Mouse (Mus musculus): ENCODE measurements around the gene Capn2. TPM values are rescaled to one million over a fixed set of nuclear protein-coding genes. Genes with fewer than 3 reads are reported as not detected.
A peak's percentile ranks its signal among the peaks of the same experiment; 100 is the strongest.

Capn2 gene
- total RNA-seq, 2 experiments from 2014 or later, result 58.7 to 79.0 TPM

DNA sequence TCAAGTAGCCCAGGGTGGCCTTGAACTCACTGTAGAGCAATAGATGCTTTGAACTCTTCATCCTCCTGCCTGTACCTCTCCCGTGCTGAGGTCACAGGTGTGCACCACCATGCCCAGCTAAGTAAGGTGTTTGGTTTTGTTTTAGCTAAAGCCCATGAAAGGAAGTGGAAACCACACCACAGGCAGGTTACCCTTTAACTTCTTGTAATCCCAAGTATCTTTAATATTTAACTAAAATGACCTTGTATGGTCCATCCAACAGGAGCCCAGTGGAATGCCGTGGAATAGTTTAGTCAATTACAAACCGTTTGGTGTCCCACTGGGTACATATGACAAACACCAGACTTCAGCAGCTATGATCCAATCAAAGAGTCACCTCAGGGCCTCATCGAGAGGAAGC, 38.5 kb downstream of the Capn2 start:
- intact Hi-C loops (cut with DNase I), result no loop called here
- no peak for DNase-seq

DNA sequence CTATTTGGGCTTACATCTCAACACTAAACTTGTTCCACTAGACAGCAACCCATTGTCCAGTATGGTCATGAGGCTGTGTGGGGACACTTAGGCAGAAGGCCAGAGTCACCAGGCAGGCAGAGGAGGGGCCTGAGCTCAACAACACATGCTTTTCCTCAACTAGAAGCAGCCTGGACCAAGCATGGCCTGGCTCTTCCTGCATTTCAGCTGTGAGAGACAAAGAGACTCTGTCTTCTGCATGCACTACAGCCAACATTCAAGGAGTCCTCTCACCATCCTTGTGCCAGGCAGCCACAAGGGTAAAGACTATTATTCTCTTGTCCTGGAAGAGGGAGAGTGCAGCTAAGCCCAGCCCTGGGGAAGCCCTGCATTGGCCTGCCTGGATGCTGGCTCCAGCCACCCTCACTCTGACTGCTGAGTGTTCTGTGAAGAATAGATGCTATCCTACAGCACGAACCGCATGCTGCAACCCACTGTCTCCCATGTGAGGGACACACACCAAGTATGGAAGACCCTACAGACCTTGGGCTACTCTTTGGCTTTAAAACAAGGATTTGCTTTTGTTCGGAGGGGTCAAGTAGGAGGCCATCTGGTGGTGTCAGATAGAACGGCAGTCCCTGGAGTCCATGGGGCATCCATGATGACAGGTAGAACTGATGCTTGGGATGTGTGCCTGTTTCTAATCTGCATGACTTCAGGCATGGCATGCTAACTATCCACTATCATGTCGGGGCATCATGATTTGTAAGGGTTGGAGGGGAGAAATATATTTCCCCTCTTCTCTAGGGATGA, 42.2 kb downstream of the Capn2 start:
- no peak for DNase-seq

DNA sequence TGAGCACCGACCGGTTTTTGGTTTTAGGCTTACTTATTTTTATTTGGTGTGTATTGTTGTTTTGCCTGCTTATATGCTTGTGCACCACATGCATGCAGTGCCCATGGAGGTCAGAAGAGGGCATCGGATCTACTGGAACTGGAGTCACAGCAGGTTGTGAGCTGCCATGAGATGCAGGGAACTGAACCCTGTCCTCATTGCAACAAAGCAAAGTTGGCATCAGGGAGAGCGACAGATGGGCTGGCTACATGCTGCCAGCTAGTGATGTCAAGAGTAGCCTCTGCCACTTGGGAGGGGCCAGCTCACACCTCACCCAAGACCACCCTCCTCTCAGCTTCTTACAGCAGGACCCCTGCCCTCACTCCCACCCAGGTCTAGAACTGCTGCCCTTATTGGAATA, 51.4 kb downstream of the Capn2 start:
- intact Hi-C loops (cut with DNase I), result no loop called here
- DNase-seq, result no peak

More for the DNA sequence above, 42.2 kb downstream of the Capn2 start:
- intact Hi-C loops (cut with DNase I), result no loop called here

GRCm38 (mm10) chr1:182465309-182465708, 52.1 kb downstream of the Capn2 start:
- DNase-seq, result no peak
- intact Hi-C loops (cut with DNase I), result no loop called here

DNA sequence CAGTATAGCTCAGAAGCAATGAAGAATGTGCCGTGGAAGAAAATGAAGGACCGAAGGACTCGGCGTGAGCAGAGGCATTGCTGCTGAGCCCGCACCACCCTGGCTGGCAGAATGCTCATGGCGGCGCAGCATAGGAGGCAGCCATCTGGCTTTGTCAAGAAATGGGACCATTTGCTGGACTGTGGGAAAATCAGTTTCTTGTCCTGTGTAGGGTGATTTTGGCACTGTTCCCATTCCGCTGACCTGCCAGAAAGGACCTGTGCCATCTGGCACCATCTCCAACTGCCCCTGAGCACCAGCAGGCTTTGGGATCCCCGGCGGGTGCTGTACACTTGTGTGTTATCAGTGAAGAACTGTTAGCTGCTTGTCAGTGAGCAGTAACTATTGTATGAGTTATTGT, 55.6 kb downstream of the Capn2 start:
- peak in 1 of 2 experiments; percentile 38 for DNase-seq
- intact Hi-C loops (cut with DNase I), result no loop called here

DNA sequence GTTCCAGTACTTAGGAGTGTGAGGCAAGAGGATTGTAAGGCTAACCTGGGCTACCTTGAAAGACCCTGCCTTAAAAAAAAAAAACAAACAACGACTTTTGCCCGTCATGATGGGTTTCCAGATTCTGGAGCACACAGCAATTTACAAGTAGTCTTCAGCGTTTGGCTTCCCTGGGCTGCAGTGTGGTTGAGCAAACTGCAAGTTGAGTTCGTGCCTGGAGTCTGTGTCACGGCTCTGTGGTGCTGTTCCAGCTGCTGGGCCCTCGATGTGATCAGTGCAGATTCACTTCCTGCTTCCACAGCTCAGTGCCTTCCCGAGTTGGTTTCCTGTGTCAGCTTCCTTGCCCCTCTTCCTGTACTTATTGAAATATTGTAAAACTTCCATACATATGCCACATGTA, 56.1 kb downstream of the Capn2 start:
- intact Hi-C loops (cut with DNase I), result no loop called here
- peak; percentile 32 to 33 for DNase-seq

DNA sequence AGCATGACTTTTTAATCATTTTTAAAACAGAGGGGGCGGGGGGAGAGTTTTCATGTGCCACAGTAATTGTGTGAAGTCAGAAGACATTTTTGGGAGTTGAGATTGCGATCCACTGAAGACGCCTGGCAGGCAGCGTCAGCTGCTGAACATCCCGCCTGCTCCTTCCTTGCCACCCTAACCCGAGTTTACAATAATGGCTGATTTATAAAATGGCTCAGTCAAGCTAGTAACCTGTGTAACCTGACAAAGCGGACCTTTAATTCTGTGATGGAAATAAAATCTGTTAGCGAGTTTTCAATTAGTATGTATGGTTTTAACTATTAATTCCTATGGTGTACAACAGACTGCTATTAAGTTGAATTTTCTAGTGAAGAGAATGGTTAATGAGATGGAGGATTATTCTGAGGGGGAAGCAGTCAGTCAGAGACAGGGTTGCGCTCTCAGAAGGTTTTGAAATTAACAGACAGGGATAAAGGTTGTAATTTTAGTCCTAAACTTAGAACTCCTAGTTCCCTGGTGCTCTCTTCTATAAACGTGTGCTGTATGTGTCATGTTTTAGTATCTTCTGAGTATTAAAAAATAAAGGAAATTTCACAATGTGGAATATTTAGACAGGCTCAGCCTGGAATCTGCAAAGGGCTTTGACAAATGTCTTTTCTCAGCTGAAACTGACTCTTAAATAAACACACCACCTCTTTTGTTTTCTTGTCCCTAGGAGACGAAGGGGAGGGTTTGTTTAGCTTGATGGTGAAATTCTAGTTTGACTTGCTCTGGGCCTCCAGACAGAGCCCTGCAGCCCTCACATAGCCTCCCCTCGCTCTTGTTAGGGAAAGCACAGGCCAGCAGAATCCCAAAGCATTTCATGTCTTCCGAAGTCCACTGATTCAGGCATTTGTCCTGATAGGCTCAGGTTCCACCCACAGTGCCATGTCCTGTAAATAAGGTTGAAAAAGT, 56.8 kb downstream of the Capn2 start:
- intact Hi-C loops (cut with DNase I), result no loop called here
- DNase-seq, result no peak

GRCm38 (mm10) chr1:182459436-182459835, 58.0 kb downstream of the Capn2 start:
- intact Hi-C loops (cut with DNase I), result no loop called here
- DNase-seq, result no peak

DNA sequence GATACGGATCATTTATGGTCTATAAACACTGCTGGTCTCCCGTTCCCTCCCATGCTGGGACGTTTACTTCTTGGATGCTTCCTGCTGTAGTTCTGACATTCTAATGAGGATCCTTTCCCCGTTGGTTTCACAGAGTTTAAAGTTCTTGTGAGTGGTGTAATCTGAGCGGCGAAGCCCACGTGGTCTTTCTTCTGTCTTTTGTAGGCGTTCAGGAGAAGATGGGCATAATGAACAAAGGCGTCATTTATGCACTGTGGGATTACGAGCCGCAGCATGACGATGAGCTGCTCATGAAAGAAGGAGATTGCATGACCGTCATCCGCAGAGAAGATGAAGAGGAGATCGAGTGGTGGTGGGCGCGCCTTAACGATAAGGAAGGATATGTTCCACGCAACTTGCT, 58.9 kb downstream of the Capn2 start:
- no peak for DNase-seq
- intact Hi-C loops (cut with DNase I), result no loop called here

GRCm38 (mm10) chr1:182455080-182455479, 62.3 kb downstream of the Capn2 start:
- intact Hi-C loops (cut with DNase I), result no loop called here
- no peak for DNase-seq

DNA sequence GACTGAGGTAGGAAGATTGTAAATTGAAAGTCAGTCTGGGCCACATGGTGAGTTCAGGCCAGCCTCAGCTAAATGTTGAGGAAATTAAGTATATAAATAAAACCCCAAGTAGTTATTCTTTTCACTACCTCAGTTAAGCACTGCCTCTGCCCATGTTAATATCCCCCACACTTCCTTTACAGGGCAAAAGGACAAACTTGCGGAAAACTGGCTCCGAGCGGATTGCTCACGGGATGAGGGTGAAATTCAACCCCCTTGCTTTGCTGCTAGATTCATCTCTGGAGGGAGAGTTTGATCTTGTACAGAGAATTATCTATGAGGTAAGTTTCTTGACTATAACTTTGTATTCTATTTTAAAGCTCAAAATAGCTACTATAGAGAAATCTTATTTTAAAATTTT, 64.9 kb downstream of the Capn2 start:
- intact Hi-C loops (cut with DNase I), result no loop called here
- no peak for DNase-seq

DNA sequence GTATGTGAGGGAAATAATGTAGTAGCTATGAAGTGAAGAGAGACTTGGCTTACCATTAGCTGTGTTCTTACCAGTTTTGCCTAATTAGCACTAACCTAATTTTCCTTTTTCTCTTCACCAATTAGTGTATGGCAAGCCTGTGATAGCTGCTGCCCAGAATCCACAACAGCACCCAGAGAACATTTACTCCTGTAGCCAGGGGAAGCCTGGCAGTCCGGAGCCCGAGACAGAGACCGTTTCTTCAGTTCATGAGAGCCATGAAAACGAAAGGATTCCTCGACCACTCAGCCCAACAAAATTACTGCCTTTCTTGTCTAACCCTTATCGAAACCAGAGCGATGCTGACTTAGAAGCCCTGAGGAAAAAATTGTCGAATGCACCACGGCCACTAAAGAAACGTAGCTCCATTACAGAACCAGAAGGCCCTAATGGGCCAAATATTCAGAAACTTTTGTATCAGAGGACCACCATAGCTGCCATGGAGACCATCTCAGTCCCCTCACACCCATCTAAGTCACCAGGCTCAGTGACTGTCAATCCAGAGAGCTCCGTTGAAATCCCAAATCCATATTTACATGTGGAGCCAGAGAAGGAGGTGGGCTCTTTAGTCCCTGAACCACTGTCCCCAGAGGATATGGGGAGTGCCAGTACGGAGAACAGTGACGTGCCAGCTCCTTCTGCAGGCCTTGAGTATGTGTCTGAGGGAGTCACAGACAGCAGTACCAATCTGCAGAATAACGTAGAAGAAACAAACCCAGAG, 69.0 kb downstream of the Capn2 start:
- DNase-seq, result no peak
- intact Hi-C loops (cut with DNase I), result no loop called here

- intact Hi-C loops (cut with DNase I), result no loop called here
- DNase-seq, result no peak
Observed at GRCm38 (mm10) chr1:182444116-182444515, 73.3 kb downstream of the Capn2 start.

GRCm38 (mm10) chr1:182441791-182442473, 75.5 kb downstream of the Capn2 start:
- intact Hi-C loops (cut with DNase I), result no loop called here

GRCm38 (mm10) chr1:182439546-182440222, 77.7 kb downstream of the Capn2 start:
- intact Hi-C loops (cut with DNase I), result no loop called here
- DNase-seq, result peak; percentile 81 to 82

More at GRCm38 (mm10) chr1:182441791-182442473, 75.5 kb downstream of the Capn2 start:
- DNase-seq, result no peak

- intact Hi-C loops (cut with DNase I), result no loop called here
- DNase-seq, result no peak
Observed at GRCm38 (mm10) chr1:182436746-182437145, 80.7 kb downstream of the Capn2 start.

DNA sequence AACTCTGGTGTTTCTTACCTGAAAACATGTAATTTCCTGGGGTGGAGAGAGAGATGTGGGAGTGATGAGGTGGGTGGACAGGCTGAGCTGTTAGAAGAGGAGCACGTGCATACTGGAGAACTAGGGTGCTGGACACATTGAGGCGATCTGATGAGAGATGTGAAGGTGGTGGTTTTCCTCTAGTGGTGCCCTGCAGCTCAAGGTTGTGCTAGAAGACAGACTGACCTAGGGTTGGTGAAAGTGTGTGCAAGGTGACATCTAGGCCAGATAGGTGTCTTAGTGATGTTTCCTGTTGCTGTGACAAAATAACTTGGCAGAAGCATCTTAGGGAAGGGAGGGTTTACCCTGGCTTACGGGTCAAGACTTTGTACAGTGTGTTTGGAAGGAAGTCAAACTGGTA, 85.3 kb downstream of the Capn2 start:
- intact Hi-C loops (cut with DNase I), result no loop called here
- DNase-seq, result no peak

DNA sequence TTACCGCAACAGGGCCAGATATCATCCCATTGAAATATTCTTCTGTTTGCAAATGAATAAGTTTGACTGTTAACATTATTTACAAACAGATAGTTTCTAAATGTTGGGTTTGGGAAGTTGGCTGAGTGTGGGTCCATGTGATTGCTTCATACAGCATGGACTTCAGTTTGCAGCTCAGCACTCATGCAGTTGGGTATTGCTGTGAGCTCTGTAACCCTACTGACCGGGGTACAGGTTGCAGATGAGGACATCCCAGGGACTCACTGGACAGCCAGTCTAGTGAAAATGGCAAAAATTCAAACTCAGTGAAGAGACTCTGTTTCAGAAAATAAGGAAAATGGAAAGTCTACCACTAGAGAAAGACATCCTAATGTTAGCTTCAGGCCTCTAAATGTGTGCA, 86.7 kb downstream of the Capn2 start:
- intact Hi-C loops (cut with DNase I), result no loop called here
- DNase-seq, result no peak

- DNase-seq, result no peak
- intact Hi-C loops (cut with DNase I), result no loop called here
Observed at GRCm38 (mm10) chr1:182429826-182430225, 87.6 kb downstream of the Capn2 start.

GRCm38 (mm10) chr1:182427426-182427825, 90.0 kb downstream of the Capn2 start:
- DNase-seq, result peak; percentile 49 to 59
- intact Hi-C loops (cut with DNase I), result no loop called here
